Mouse (Mus musculus): ENCODE results near the gene Pnkd.
"Not testable (repeated sequence)": the region's sequence is repeated elsewhere in the genome, so short reads cannot be mapped to it uniquely, and the experiment has no call there.

Gene Pnkd

GRCm38 (mm10) chr1:74390924-74391748, 106.4 kb downstream of the Pnkd start, which contains the start of gene Ctdsp1:
Ctdsp1 (plus strand) TSS chr1:74391509.
- DNase-seq: peak; percentile 99

GRCm38 (mm10) chr1:74391844-74392441, 107.2 kb downstream of the Pnkd start:
- DNase-seq: peak; percentile 81

- DNase-seq: peak; percentile 39
These were observed 107.8 kb downstream of the Pnkd start for GRCm38 (mm10) chr1:74392446-74392994.

GRCm38 (mm10) chr1:74393010-74393409, 108.3 kb downstream of the Pnkd start:
- DNase-seq: no peak

GRCm38 (mm10) chr1:74393697-74394096, 109.0 kb downstream of the Pnkd start:
- no peak for DNase-seq

- DNase-seq: no peak
These were observed 109.6 kb downstream of the Pnkd start for GRCm38 (mm10) chr1:74394311-74394710.

- DNase-seq: no peak
These were observed 110.1 kb downstream of the Pnkd start for GRCm38 (mm10) chr1:74394858-74395257.

GRCm38 (mm10) chr1:74395290-74395689, 110.6 kb downstream of the Pnkd start:
- DNase-seq: no peak

GRCm38 (mm10) chr1:74396456-74397222, 111.9 kb downstream of the Pnkd start:
- DNase-seq: not testable (repeated sequence)

GRCm38 (mm10) chr1:74397268-74397918, 112.7 kb downstream of the Pnkd start:
- DNase-seq: peak; percentile 100

- DNase-seq: peak; percentile 66
These were observed 113.3 kb downstream of the Pnkd start for GRCm38 (mm10) chr1:74397919-74398451.

- no peak for DNase-seq
These were observed 115.8 kb downstream of the Pnkd start for GRCm38 (mm10) chr1:74400531-74400930.

GRCm38 (mm10) chr1:74401015-74401702, 116.4 kb downstream of the Pnkd start:
- no peak for DNase-seq

Measured in embryo, embryonic 11 days (tissue).